Mouse (Mus musculus) urinary bladder, postnatal 14 days (tissue): ENCODE results near the gene St6galnac5.

Experiments
- DNase-seq: peaks from one replicate; pipeline ENCODE4 v3.0.0; 2021; ENCODE audit warnings: low spot score

The St6galnac5 gene

DNA sequence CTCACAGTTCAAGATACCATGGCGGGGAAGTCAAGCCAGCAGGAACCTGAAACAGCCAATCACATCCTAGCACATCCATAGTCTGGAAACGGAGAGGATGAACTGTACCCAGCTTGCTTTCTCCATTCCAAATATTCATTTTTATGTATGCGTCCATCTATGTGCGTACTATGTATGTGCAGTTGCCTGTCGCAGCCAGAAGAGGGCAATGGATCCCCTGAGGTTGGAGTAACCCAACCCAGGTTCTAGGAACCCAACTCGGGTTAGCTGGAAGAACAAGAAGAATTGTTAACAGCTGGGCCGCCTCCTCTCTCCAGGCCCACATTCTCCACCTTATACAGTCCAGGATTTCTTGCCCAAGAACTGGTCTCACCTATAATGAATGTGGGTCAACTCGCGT is 31.1 kb downstream of the St6galnac5 start:
- DNase-seq: no peak

DNA sequence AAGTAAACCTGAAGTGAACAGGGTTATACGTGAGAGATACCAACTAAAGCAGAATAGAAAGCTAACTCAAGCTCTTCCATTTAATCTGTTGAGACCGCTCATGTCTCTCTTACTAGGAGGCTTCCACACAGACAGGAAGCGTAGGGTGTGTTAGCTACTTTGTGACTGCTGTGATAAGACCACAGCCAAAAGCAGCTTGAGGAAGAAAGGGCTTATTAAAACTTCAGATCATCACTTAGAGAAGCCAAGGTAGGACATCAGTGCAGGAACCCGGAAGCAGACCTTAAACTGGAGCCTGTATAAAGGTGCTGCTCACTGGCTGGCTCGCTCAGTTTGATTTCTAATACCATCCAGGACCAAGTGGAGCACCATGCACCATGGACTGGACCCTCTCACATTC is 31.7 kb downstream of the St6galnac5 start:
- no peak for DNase-seq

DNA sequence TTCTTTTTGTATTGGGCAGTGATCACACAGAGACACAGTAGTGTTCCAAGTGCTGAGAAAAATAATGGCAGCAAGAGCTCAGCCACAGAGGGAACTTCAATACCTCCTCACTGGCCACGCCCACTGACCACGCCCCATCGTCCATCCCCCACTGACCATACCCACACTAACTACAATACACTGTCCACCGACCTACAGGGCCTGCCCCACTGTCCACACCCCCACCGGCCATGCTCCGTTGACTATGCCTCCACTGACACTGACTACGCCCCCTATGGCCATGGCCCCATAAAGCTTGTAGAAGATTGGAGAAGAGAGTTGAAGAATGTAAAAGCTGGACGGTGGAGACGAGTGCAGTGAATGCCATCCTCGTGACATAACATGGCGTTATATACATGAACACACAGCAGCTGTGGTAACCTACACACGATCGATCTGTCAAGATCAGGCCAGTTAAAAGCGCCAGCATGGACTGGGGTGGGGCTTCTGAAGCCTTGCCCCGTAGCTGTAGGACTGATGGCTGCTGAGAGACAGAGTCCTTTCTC is 32.7 kb downstream of the St6galnac5 start:
- DNase-seq: no peak

DNA sequence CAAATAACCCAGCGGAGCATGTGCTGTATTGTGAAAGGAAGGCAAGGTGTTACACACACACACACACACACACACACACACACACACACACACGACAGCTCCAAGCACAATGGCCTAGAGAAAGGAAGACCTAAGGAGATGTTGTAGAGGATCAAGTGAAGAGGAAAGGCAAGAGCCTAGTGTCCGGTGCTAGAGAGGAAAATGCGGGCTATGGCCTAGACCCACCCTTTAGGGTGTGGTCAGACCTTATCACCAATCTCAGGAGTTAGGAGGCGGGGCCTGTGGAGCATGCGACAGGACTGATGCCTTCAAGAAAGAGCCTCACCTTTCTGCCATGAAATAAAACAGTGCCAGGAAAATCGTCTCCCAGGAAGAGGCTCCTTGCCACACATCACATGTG is 33.5 kb downstream of the St6galnac5 start:
- no peak for DNase-seq

DNA sequence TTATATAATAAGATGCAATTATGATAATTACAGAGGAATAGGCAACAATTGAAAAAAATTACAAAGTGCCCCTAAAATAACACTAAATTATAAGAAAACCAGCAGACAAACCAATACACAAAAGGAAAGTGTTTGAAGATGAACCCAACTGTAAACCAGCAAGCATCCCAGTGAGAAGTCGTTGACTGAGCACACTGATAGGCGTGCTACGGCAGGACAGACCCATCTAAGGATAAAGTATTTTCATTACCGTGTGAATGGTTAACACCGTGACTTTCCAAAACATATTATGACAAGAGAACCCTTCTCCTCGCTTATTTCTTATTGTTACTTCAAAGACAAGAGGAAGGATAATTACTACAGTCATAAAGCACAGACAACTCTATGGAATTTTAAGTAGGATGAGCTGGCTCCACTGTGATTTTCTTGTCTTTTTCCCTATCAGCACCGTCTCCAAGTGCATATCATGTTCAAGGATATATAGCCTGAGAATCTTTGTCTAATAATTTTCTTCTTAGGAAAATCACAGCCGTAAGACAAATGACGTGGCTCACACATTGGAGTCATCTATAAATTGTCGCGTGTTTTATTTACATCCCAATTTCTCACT is 34.9 kb downstream of the St6galnac5 start:
- DNase-seq: no peak

DNA sequence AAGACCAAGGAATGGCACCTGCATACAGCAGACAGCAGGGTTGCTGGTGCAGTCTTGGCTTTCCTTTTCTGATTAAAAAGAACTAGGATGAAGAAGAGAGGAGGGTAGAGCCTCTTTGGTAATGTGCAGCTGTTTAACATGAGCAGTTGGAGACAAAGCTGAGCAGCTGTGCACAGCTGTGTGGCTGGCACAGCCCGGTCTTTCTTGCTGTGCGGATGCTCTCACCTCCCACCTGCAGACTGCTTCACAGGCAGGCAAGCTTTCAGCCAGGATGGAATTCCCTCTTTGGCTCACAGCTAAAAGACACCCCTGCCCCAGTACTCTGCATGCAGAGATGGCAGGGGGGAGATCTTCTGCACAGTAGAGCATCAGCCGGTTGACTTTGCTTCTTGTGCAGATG is 37.3 kb downstream of the St6galnac5 start:
- DNase-seq: no peak

DNA sequence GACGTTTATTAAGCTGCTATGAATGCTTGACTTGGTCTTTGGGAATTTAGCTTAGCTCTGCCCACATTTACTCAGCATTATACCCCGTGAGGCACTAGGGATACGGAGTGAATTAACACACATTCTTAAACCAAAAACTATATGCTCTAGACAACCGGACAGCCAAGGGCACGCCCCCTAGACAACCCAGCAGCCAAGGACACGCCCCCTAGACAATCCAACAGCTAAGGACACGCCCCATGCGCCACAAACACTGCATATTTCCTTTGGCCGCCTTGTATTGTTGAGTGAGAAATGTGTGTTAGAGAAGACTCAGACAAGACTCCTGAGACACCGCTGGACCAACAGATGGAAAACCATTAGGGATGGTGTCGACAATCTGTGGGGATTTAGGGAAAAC is 39.1 kb downstream of the St6galnac5 start:
- no peak for DNase-seq

DNA sequence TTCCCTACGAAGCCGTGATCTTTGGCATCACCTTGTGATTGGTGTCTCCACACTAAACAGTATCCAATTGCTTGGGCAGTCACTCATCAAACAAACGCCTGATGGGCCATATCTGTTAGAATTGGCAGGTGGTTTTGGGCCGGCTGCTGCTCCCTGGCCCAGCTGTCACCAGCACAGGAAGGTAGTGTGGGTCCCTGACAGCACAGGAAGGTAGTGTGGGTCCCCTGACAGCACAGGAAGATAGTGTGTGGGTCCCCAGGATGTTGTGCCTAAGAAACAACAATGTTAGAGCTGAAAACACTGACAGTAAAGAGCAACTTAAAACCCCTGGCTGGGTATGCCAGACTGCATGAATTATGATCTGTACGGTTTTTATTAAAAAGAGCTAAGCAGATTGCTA is 40.4 kb downstream of the St6galnac5 start:
- no peak for DNase-seq

DNA sequence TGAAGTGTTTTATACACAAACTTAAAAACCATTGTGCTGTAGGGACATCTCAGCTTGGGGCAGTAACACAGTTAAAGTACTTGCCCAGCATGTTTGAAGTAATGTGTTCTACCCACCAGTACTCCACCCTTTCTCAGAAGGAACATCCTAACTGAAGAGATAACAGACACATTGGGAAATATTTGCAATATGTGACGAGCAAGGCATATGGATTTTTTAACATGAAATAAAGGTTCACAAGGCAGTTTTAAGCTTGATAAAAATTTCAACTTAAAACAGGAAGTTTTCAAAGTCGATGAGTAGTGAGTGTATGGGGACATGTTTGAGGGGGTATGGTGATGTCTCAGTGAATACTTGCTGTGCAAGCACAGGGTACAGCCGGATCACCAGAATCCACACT is 45.7 kb downstream of the St6galnac5 start:
- DNase-seq: no peak

DNA sequence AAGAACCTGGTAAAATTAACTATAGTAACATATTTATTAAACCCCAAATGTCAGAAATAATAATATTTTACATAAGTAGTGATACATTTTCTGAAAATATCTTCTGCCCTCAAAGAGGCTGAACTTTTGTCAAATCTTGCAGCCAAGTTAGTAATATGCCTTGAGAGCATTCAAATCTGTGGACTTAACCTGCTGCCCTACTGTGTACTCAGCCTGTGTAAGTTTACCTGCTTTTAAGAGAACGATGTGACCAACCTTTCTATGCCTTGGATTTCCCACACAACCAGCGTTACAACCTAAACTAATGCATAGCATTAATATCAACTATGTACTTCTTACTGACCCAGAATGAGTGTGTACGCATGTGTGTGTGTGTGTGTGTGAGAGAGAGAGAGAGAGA is 48.3 kb downstream of the St6galnac5 start:
- no peak for DNase-seq

DNA sequence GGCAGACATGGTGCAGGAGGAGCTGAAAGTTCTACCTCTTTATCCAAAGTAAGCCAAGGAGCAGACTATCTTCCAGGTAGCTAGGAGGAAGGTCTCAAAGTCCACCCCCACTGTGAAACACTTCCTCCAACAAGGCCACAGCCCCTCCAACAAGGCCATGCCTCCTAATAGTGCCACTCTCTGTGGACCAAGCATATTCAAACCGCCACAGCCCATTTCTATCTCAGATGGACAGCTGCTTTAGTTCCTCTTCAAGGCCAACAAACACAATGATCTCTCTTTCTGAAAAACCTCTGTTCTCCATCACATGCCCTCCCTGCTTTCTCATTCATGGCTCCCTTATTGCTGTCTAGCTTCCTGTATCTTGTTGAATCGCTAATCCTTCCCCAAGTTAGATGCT is 49.5 kb downstream of the St6galnac5 start:
- no peak for DNase-seq

DNA sequence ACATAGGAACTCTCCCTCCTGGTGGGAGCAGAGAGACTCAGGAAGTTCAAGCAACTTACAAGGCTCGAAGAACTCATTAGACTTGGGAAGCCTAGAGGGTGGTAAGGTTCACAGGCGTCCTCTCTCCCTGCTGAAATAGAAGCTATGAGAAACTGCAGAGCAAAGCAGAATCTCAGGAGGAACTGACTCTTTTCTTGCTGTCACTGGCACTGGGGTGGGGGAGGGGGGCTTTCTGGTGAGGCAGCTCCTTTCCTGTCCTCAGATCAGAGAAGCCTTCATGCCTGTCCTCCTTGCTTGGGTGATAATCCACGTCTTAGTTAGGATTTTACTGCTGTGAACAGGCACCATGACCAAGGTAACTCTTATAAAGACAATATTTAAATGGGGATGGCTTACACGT is 50.0 kb downstream of the St6galnac5 start:
- no peak for DNase-seq

DNA sequence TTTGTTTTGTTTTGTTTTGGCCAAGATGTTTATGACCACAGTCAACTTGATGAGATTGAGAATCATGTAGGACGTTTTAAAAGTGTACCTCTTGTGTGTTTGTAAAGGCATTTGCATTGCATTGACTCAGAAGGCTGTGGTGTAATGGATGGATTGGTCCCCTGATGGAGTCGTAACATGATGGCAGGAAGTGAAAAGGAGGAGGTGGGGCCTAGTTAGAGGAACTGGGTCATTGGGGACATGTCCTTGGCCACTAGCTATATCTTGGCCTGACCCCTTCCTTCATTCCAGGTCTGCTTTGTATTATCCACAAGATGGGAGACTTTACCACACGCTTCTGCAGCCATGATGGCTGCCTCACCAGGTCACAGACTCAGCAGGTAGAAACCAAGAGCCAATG is 50.7 kb downstream of the St6galnac5 start:
- no peak for DNase-seq

DNA sequence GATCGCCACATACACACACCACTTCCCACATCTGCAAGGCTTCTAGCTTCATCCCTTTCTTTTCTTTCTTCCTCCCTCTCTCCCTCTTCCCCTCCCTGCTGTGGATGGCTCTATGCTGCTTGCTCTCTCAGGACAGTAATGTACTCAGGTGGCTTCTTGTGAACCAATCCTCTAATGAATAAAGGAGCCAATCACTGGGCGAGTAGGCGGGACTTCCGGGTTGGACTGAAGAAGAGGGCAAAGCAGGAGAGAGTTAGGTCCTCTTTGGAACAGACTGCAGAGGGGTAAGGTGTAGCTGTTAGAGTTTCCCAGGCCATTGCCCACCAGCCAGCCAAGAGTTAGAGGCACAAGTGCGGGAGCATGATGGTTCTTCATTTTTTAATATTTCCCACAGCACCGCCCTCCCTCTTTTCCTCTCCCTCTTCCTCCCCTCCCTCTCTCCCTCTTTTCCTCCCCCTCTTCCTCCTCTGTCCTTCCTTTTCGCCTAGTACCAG is 52.2 kb downstream of the St6galnac5 start:
- DNase-seq: no peak

DNA sequence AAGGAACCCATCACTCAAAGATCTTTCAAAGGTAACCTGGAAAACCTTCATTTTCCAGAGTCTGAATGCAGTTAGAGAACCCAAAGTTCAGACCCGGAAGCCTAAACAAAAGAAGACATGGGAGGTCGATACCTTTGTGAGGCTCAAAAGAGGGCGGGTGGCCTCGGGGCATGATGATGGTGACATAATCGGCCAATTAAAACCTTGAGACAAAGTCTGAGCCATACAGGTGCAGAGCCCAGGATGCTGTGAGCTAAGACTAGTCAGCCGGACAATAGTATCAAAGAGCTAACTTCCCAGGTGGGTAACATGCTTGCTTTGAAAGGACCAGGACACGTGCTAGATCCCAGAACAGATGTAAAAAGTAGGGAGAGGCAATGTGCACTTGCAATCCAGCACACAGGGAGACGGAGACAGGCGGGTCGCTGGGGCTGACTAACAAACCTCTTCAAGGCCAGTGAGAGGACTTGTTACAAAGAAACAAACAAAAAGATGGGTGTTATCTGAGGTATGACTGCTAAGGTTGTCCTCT is 52.7 kb downstream of the St6galnac5 start:
- no peak for DNase-seq

DNA sequence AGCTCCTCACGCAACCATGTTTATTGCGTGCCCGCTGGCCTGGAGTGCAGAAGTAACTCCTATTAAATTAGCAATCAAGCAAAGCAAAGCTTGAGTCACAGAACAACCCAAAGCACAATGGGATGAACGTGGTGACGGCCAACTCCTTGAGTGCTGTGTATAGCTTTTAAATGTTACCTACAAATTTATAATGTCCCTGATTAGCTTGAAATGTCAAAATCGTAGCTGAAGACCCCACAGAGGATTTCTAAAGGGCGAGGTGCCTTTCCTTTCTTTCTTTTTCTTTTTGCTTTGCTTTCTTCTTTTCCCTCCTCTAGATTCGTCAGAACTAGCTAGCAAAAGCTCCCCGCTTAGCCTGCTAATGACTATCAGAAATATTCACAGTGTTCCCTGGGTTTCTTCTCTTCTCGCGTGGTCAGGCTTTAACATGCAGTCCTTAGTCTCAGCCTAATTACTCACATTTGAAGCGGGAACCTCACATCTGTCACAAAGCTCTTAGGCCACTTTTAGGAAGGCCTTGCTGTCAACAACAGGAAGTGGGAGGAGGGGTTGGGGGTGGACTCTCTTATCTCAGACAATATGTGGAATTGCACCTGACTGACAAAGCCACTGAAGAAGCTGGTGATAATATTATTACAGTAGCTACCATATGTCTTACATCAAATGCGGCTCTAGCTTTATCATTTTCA is 53.6 kb downstream of the St6galnac5 start:
- DNase-seq: no peak

DNA sequence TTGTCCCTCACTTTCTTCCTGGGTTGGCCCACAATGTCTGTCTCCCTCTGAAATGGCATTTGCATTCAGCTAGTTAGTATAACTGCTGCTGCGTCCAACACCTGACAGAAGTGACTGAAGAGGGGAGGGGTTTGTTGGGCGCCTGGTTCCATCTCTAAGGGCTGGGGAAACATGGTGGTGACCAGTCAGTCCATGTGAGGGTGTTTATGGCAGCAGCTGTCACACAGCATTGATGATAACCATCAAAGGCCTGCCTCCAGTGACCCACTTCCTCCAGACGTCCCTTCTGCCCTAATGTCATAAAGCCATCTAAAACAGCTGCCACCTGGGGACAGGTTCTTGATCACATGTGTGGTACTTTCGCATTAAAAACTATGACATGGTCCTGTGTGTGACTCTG is 55.9 kb downstream of the St6galnac5 start:
- no peak for DNase-seq

DNA sequence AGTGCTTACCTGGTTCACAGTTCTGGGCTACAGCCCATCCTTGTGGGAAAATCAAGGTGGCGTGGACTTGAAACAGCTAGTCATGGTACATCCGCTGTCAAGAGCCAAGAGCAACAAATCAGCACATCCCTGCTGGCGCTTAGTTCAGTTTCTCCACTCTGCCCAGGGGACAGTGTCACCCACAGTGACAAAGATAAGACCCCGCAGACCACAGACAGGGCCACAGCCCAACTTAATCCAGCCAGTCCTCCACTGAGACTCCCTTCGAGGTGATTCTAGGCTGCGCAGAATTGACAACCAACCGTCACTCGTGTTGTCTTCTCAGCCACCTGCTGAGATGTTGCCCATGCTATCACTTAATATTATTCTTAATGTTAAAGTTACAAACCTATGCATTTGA is 56.7 kb downstream of the St6galnac5 start:
- no peak for DNase-seq

DNA sequence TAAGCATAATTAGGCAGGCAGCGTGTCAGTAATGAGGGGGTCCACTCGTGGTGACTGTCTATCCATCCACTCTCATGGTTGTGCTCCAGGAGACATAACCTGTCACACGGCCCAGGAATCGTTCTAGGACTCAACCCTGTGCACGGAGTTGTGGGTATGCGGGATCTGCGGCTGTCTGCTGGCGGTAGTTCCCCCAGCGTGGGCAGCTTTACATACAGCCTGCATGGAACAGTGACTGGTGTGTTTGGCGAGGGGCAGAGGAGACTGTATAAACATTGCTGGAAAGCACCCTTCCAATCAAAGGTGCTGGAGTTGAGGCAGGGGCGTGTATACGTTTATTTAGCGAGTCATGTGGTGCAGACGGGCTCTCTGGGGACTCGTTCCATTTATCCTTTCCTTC is 58.5 kb downstream of the St6galnac5 start:
- DNase-seq: no peak

DNA sequence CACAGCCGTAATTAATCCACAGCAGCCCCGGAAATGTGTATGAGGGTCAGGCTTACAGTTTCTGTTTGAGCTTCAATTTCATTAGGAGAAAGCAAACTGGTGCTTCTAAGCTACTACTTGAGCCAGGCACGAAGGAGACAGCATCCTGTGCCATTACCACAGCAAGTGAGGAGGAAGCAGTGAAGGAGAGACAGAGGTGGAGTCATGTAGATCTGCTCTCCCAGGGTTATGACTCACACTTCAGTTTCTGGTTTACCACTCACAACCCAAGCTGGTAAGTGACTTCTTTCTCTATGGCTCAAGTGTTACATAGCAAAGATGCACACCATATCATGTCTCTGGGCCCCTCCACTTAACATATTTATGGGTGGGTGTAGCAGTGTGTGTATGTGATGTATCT is 61.7 kb downstream of the St6galnac5 start:
- no peak for DNase-seq

DNA sequence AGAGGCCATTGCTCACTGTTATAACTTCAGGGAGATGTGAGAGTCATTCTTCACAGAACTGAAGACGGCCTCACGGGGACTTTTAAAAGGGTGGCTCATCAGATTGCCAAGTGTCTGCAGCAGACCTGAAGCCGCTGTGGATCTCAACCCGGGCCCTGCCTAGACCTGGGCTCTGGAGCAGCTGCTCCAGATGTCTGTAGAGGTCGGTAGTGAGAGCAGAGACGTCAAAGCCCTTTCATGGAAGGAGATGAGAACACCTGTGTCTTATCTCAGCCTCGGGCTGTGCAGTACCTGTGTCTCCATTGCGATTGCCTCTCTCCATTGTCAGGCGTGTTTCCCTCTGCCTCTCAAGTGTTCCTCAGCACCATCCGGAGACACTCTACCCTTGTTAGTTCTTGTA is 62.9 kb downstream of the St6galnac5 start:
- no peak for DNase-seq

DNA sequence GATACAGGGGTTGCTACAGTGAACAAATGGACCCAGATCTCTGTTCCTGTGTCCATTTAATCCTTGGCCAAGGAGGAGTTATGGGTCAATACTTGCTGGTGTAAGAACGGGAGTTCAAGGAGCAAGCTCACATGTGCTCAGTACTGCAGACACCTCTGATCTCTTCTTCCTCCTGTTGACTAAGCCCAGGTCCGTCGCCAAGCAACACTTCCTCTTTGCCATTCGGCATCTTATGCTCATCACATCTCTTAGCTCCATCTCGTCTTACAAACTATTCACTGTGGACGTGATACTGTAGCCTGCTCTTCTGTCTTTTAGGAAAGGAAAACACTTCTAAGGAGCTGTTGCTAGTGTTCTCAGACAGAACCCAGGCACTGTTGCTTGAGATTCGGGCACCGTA is 64.5 kb downstream of the St6galnac5 start:
- DNase-seq: no peak

DNA sequence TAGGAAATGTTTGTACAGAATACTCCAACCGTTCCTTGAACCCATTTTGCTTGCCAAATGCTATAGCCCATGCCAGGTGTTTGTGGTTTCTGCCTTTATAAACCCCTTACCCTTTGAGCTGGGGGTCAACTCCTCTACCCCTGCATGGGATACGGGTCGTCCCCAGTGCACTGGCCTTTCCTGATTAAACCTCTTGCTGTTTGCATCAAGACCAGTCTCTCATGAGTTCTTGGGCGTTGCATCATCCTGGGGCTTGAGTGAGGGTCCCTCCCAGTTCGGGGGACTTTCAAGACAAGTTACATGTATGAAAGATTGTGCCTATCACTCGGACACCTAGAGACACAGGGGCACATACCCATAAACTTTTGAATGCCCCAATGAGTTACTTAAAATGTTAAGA is 67.7 kb downstream of the St6galnac5 start:
- DNase-seq: no peak

DNA sequence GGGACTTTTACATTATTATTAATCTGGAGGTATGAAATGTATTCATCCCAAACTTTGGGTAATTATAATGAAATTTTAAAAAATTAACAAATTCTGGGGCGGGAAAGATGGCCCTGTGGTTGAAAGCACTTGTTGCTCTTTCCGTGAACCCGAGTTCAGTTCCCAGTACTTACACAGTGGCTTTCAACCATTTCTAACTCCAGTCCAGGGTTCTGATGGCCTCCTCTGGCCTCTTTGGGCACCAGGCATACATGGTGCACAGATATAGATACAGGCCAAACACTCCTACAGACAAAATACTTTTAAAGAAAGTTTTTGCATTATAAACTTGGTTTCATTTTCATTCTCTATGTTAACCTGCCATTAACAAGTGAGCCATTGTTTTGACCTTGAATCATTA is 68.4 kb downstream of the St6galnac5 start:
- DNase-seq: no peak
